Mouse (Mus musculus) spleen, postnatal 14 days (tissue): ENCODE results near the gene Lancl3.

Source experiments
- DNase-seq, 2 experiments: peaks; one replicate each; pipeline ENCODE4 v3.0.0; 2021 to 2022; ENCODE audit warnings: low spot score in 2 of 2

Gene Lancl3

GRCm38 (mm10) chrX:9199761-9200371 lies at the start of gene Lancl3:
TSS of gene Lancl3 (plus strand) at chrX:9199902.
- DNase-seq = no peak

- no peak for DNase-seq
Measured at GRCm38 (mm10) chrX:9179011-9179410, 20.7 kb upstream of the Lancl3 start.

- no peak for DNase-seq
Measured at GRCm38 (mm10) chrX:9181570-9181969, 18.1 kb upstream of the Lancl3 start.

- peak in 1 of 2 experiments; percentile 8 for DNase-seq
Measured at GRCm38 (mm10) chrX:9200380-9200917, 747 bp downstream of the Lancl3 start.

- no peak for DNase-seq
Measured at GRCm38 (mm10) chrX:9201954-9202353, 2.3 kb downstream of the Lancl3 start.

GRCm38 (mm10) chrX:9202781-9203405 lies 3.2 kb downstream of the Lancl3 start:
- no peak for DNase-seq

- no peak for DNase-seq
Measured at GRCm38 (mm10) chrX:9205121-9205520, 5.4 kb downstream of the Lancl3 start.

- peak in 1 of 2 experiments; percentile 10 for DNase-seq
Measured at GRCm38 (mm10) chrX:9216244-9216643, 16.5 kb downstream of the Lancl3 start.

GRCm38 (mm10) chrX:9219570-9219969 lies 19.9 kb downstream of the Lancl3 start:
- no peak for DNase-seq

GRCm38 (mm10) chrX:9221206-9221605 lies 21.5 kb downstream of the Lancl3 start:
- peak; percentile 13 to 46 for DNase-seq

GRCm38 (mm10) chrX:9221736-9222135 lies 22.0 kb downstream of the Lancl3 start:
- no peak for DNase-seq

- DNase-seq = no peak
Measured at GRCm38 (mm10) chrX:9222412-9223221, 22.9 kb downstream of the Lancl3 start.

- no peak for DNase-seq
Measured at GRCm38 (mm10) chrX:9227105-9227504, 27.4 kb downstream of the Lancl3 start.

GRCm38 (mm10) chrX:9240737-9241591 lies 41.3 kb downstream of the Lancl3 start:
- no peak for DNase-seq

GRCm38 (mm10) chrX:9243381-9243864 lies 43.7 kb downstream of the Lancl3 start:
- DNase-seq = no peak

- DNase-seq = no peak
Measured at GRCm38 (mm10) chrX:9244603-9245336, 45.1 kb downstream of the Lancl3 start.

GRCm38 (mm10) chrX:9248911-9249310 lies 49.2 kb downstream of the Lancl3 start:
- DNase-seq = no peak

- DNase-seq = no peak
Measured at GRCm38 (mm10) chrX:9253990-9254389, 54.3 kb downstream of the Lancl3 start.

GRCm38 (mm10) chrX:9254901-9255300 lies 55.2 kb downstream of the Lancl3 start:
- no peak for DNase-seq

GRCm38 (mm10) chrX:9256766-9257165 lies 57.1 kb downstream of the Lancl3 start, which contains the start of gene Gm14862:
TSS of gene Gm14862 (minus strand) at chrX:9256899.
- DNase-seq = no peak

GRCm38 (mm10) chrX:9257831-9258230 lies 58.1 kb downstream of the Lancl3 start:
- DNase-seq = no peak
